Mouse (Mus musculus) liver, adult (tissue): ENCODE data around the gene Zfp704.

ENCODE experiments used
- GATA4 ChIP-seq: IDR thresholded peaks from 2 replicates; pipeline ENCODE4 v1.6.1; 2014; ENCODE audit warnings: mild to moderate bottlenecking, low read length; ENCODE audit not compliant: insufficient replicate concordance

Gene Zfp704

GRCm38 (mm10) chr3:9548188-9548587 lies 61.7 kb downstream of the Zfp704 start:
- no peak for TF ChIP-seq GATA4

DNA sequence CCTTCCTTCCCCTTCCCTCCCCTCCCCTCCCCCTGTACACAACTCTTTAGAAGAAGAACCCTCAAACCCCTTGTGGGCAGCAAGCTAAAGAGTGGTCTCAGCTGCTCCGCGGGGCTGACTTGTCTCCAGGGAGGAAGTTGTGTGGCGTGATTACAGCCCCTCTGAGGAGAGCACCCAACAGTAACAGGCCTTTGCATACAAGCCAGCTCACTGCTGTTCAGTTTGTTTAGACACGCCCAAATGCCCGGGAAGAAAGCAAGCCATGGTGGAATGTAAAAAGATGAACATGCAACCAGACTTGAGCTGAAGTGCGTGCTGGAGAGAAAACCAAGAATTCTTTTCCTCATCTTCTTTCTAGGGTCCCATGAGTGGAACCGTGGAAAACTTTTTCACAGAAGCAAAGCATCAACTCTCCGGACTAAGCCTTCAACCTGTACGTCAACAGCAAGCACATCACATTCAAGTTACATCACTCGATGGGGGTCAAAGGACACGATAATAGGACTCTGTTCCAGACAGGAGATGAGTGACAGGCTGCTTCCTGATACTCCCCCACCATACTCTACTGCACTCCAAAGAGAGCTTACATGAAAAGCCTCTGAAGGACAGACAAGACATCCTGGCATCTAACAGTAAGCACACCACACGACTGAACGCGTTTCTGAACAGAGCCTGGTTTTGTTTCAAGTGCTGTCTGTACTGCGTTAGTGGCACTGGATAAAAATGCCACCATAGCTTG lies 62.8 kb downstream of the Zfp704 start:
- no peak for TF ChIP-seq GATA4

- TF ChIP-seq GATA4: no peak
These were observed 65.5 kb downstream of the Zfp704 start for GRCm38 (mm10) chr3:9544421-9544820.

GRCm38 (mm10) chr3:9543916-9544315 lies 66.0 kb downstream of the Zfp704 start:
- TF ChIP-seq GATA4: no peak

- no peak for TF ChIP-seq GATA4
These were observed 66.4 kb downstream of the Zfp704 start for GRCm38 (mm10) chr3:9543463-9543862.

- TF ChIP-seq GATA4: no peak
These were observed 68.3 kb downstream of the Zfp704 start for GRCm38 (mm10) chr3:9541561-9541960.

GRCm38 (mm10) chr3:9538510-9538909 lies 71.4 kb downstream of the Zfp704 start:
- TF ChIP-seq GATA4: no peak

GRCm38 (mm10) chr3:9537889-9538288 lies 72.0 kb downstream of the Zfp704 start:
- no peak for TF ChIP-seq GATA4

GRCm38 (mm10) chr3:9530097-9530780 lies 79.6 kb downstream of the Zfp704 start:
- no peak for TF ChIP-seq GATA4

- no peak for TF ChIP-seq GATA4
These were observed 85.5 kb downstream of the Zfp704 start for GRCm38 (mm10) chr3:9524429-9524828.

- TF ChIP-seq GATA4: no peak
These were observed 86.6 kb downstream of the Zfp704 start for GRCm38 (mm10) chr3:9523081-9523932.

DNA sequence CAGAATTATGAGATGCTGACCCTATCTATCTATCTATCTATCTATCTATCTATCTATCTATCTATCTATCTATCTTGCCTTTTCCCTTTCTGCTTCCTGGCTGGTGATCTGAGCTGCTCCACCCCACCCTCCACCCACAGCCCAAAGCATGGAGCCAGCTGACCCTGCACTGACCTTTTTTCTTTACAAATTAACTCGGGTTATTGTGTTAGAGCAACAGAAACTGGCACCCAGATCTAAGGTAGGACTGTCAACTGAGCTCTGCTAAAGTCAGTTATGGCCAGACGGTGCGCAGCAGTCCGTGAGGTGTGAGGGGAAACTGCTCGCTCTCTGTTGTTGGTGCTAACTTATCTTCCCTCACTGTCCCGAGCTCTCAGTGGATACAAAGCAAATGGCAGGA lies 87.9 kb downstream of the Zfp704 start:
- TF ChIP-seq GATA4: no peak; the same call in 1 of the 2 replicates

DNA sequence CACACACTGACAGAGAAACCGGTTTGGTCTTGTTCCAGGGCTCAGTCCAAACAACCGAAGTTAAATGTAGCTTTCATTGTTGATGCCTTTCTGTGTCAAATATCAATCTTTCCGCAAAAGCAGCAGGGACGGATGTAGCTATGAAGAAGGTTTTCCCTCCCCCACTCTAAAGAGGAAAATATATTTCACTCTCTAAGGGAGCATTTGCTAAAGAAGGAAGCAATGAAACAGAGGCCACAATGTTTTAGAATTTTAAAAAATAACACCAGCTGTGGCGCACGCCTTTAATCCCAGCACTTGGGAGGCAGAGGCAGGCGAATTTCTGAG lies 89.2 kb downstream of the Zfp704 start:
- no peak for TF ChIP-seq GATA4

DNA sequence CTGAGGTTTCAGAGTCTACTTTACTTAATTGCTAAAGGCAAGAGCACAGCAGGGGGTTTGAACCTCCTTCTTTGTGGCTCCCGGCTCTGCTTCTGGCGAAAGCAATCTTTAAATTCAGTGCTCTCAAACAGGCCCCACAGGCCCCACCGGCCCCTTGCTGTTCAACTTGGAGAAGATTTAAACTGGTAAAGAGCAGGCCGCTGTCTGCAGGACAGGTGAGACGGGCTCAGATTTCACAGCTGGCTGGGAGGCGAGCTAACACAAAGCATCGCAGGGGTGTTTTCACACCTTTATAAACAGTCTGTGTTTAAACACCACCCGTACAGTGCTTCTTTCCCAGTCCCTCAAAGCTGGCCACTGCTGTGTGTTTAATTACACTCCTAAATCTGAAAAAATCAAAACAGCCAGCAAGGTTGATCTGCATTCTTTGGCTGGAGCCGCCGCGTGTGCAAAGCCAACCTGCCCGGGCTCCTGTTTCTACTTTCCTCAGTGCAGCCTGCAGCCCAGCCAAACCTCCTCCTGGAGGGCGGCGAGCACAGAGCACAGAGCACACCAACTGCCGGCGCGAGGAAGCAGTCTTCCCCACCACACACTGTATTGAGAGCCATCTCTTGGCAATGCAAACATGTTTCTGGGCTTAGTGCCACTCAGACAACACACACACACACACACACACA lies 89.7 kb downstream of the Zfp704 start:
- TF ChIP-seq GATA4: no peak

GRCm38 (mm10) chr3:9519491-9519890 lies 90.4 kb downstream of the Zfp704 start:
- no peak for TF ChIP-seq GATA4
